Mouse (Mus musculus) CH12.LX (cell line): ENCODE measurements around the gene Ttc3.

Source experiments
- CTCF ChIP-seq, 2 experiments: IDR thresholded peaks in 1 of 2; conservative IDR thresholded peaks in 1 of 2; 2 replicates each; pipeline ENCODE4 v1.5.1; 2011 to 2012; ENCODE audit warnings: low read depth in 2 of 2, low read length in 2 of 2, improper control_type of control experiment in 1 of 2, inconsistent platforms in 1 of 2, mild to moderate bottlenecking in 1 of 2, moderate library complexity in 1 of 2
- KAT2A ChIP-seq: IDR thresholded peaks from 2 replicates; pipeline ENCODE4 v1.6.1; 2012; ENCODE audit warnings: low read length, improper control_type of control experiment, inconsistent platforms; ENCODE audit not compliant: insufficient replicate concordance
- MAFK ChIP-seq: IDR thresholded peaks from 2 replicates; pipeline ENCODE4 v1.6.1; 2011; ENCODE audit warnings: low read length, improper control_type of control experiment; ENCODE audit not compliant: insufficient replicate concordance
- MAX ChIP-seq: IDR thresholded peaks from 2 replicates; pipeline ENCODE4 v1.6.1; 2011; ENCODE audit warnings: low read length, improper control_type of control experiment
- MYC ChIP-seq: IDR thresholded peaks from 2 replicates; pipeline ENCODE4 v1.6.1; 2011; ENCODE audit warnings: low read depth, mild to moderate bottlenecking, improper control_type of control experiment, low read length
- POLR2A ChIP-seq: IDR thresholded peaks from 2 replicates; pipeline ENCODE4 v1.6.1; 2011; ENCODE audit warnings: low read depth, mild to moderate bottlenecking, improper control_type of control experiment, low read length
- TCF12 ChIP-seq: IDR thresholded peaks from 2 replicates; pipeline ENCODE4 v1.6.1; 2014; ENCODE audit warnings: low read depth, mild to moderate bottlenecking, inconsistent platforms, low read length, improper control_type of control experiment
- USF1 ChIP-seq: IDR thresholded peaks from 2 replicates; pipeline ENCODE4 v1.6.1; 2014; ENCODE audit warnings: low read depth, mild to moderate bottlenecking, inconsistent platforms, low read length, improper control_type of control experiment

- TF ChIP-seq CTCF (conservative IDR thresholded peaks at IDR 0.05 in 1 of 2, IDR thresholded peaks at IDR 0.05 in 1 of 2; ENCODE audit: low read depth in 2 of 2, low read length in 2 of 2): no peak
- TF ChIP-seq POLR2A: no peak
- TF ChIP-seq MAX: no peak
- TF ChIP-seq MAFK: no peak
- no peak for TF ChIP-seq USF1
- no peak for TF ChIP-seq KAT2A
- no peak for TF ChIP-seq TCF12
- TF ChIP-seq MYC: no peak
Observed at GRCm38 (mm10) chr16:94468391-94468790, 98.0 kb downstream of the Ttc3 start.
